Comparison of ENCODE assay signal across 20 mouse cellular contexts in the genomic region with DNA sequence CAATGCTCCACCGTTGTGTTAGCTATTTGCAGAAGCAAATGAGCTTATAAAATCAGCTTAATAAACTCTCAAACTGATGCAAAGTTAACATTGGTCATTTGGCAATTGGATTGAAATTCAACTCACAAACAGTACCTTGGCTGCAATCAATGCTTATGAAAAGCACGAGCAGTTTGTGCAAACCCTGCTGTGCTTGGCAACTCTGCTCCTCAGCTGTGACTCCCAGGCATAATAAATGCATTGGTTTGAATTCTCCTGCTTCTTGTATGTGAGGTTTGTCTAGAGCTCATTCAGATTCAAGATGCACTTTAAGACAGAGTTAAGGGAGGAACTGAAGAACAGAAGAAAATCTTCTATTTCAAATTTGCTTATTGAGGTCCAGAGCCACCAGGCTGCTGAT.
DNase-seq lines count a peak whose midpoint lies in the region; ATAC-seq lines count a peak whose summit lies in the region.
"Had no signal": no experiment of that assay in that cellular context is flagged by ENCODE, and none has a peak within 500 bp of the region (broad histone marks: within the 10 kb centered on the region; RNA-seq: fewer than 3 reads in every experiment).

No protein-coding gene starts in this region.

- no peak overlapping the region for H3K4me3 ChIP-seq in hindbrain, embryonic 14.5 days (replicated peaks; ENCODE audit: low read length)
- no peak overlapping the region for H3K4me3 ChIP-seq in hindbrain, embryonic 11.5 days (ENCODE audit: low read depth, low read length)
- H3K4me3 ChIP-seq: forebrain, embryonic 15.5 days; limb, embryonic 13.5 days had no signal

- no peaks in the 10 kb centered on the region for H3K27me3 ChIP-seq in hindbrain, embryonic 14.5 days (ENCODE audit: control insufficient read depth, insufficient read depth, low read length)
- no peaks in the 10 kb centered on the region for H3K27me3 ChIP-seq in hindbrain, embryonic 11.5 days (ENCODE audit: control insufficient read depth, insufficient read depth, low read length)
- H3K27me3 ChIP-seq: forebrain, embryonic 15.5 days; limb, embryonic 13.5 days had no signal

- H3K4me1 ChIP-seq in hindbrain, embryonic 14.5 days (replicated peaks; ENCODE audit: control insufficient read depth, insufficient read depth, low read length) = peaks cover 5% of the 10 kb centered on the region; the same call in 1 of the 2 replicates
- no peaks in the 10 kb centered on the region for H3K4me1 ChIP-seq in hindbrain, embryonic 11.5 days (replicated peaks; ENCODE audit: control insufficient read depth, insufficient read depth, low read length)

- H3K27ac ChIP-seq in hindbrain, embryonic 14.5 days = peak overlapping the region; percentile 16; the same call in 1 of the 2 replicates
- H3K27ac ChIP-seq in hindbrain, embryonic 11.5 days (ENCODE audit: low read depth, low read length) = no peak overlapping the region
- H3K27ac ChIP-seq: forebrain, embryonic 15.5 days; limb, embryonic 13.5 days had no signal

- DNase-seq in hindbrain, embryonic 14.5 days (ENCODE audit: low spot score) = peak; percentile 49
- no peak for DNase-seq in hindbrain, embryonic 11.5 days (ENCODE audit: low spot score)
- DNase-seq in right cerebral cortex, postnatal 10 days (ENCODE audit: low spot score in 2 of 2) = peak; percentile 61 to 70
- DNase-seq in right cerebral cortex, postnatal 4 days = no peak
- peak; percentile 53 to 70 for DNase-seq in cerebellum, postnatal 25 days
- DNase-seq in layer of hippocampus, postnatal 36 days = peak; percentile 31 to 44
- no peak for DNase-seq in spleen, postnatal 4 days (ENCODE audit: low spot score in 2 of 2)
- no peak for DNase-seq in right cerebral cortex, adult 18-20 months
- DNase-seq: adrenal gland, postnatal 25 days; B cell, adult 2 months; gastrocnemius, postnatal 14 days; heart, postnatal 36 days; kidney, adult 18-20 months; kidney, postnatal 25 days; lung, adult 18-20 months; right cerebral cortex, postnatal 14 days; thymus, adult 18-20 months had no signal

- 31% methylated on average over 2 of the region's 2 CpGs for WGBS in hindbrain, embryonic 14.5 days
- WGBS in hindbrain, embryonic 11.5 days = 67% methylated on average over 2 of the region's 2 CpGs

- H3K36me3 ChIP-seq in hindbrain, embryonic 14.5 days (replicated peaks; ENCODE audit: control insufficient read depth, insufficient read depth) = no peaks in the 10 kb centered on the region
- no peaks in the 10 kb centered on the region for H3K36me3 ChIP-seq in hindbrain, embryonic 11.5 days (ENCODE audit: control insufficient read depth, insufficient read depth, low read length)
- H3K36me3 ChIP-seq: forebrain, embryonic 15.5 days; limb, embryonic 13.5 days had no signal

- no peaks in the 10 kb centered on the region for H3K9me3 ChIP-seq in hindbrain, embryonic 14.5 days (ENCODE audit: control insufficient read depth, low read length)
- no peaks in the 10 kb centered on the region for H3K9me3 ChIP-seq in hindbrain, embryonic 11.5 days (ENCODE audit: control insufficient read depth, low read length)
- H3K9me3 ChIP-seq: forebrain, embryonic 15.5 days; limb, embryonic 13.5 days had no signal

- no peak overlapping the region for H3K4me2 ChIP-seq in hindbrain, embryonic 14.5 days (replicated peaks)
- H3K4me2 ChIP-seq in hindbrain, embryonic 11.5 days (replicated peaks; ENCODE audit: low read depth, low read length) = no peak overlapping the region
- H3K4me2 ChIP-seq: forebrain, embryonic 15.5 days; heart, embryonic 11.5 days; limb, embryonic 13.5 days had no signal

- H3K9ac ChIP-seq in hindbrain, embryonic 14.5 days = no peak overlapping the region
- no peak overlapping the region for H3K9ac ChIP-seq in hindbrain, embryonic 11.5 days (ENCODE audit: low read depth, low read length)
- H3K9ac ChIP-seq: forebrain, embryonic 15.5 days; limb, embryonic 13.5 days had no signal

- ATAC-seq in hindbrain, embryonic 14.5 days (ENCODE audit: low FRiP score) = no peak
- ATAC-seq in hindbrain, embryonic 11.5 days (ENCODE audit: low FRiP score) = no peak
- ATAC-seq: forebrain, embryonic 15.5 days had no signal

Comparison
In these comparisons a context has a peak if more than half of its experiments do, and no peak if none do; other contexts are left out.
1. DNase-seq: peak in hindbrain, embryonic 14.5 days (single experiment), right cerebral cortex, postnatal 10 days (2 of 2), cerebellum, postnatal 25 days (2 of 2) and layer of hippocampus, postnatal 36 days (2 of 2); none in hindbrain, embryonic 11.5 days (single experiment), right cerebral cortex, postnatal 4 days (single experiment), spleen, postnatal 4 days (0 of 2) and right cerebral cortex, adult 18-20 months (single experiment).